Mouse (Mus musculus) lung, embryonic 16.5 days (tissue): ENCODE measurements around the gene Eif4h. TPM values are rescaled to one million over a fixed set of nuclear protein-coding genes. Genes with fewer than 3 reads are reported as not detected.

Source experiments
- ATAC-seq: fragments of 200-750 bp; cut with Nextera tagmentation; 2 replicates; pipeline ENCODE4 v1.8.0; 2017; ENCODE audit warnings: low read depth, mild to moderate bottlenecking, moderate library complexity
- H3K27ac ChIP-seq: fragments of 300-500 bp; sonication (generic); 2 replicates; pipeline ENCODE4 v1.5.1; 2014; ENCODE audit warnings: mild to moderate bottlenecking, control low read depth, low read length
- H3K27me3 ChIP-seq: fragments of 300-500 bp; sonication (generic); 2 replicates; pipeline ENCODE4 v1.6.1; 2014; ENCODE audit warnings: low read depth, low read length, mixed read lengths; ENCODE audit not compliant: control insufficient read depth, insufficient read depth
- H3K36me3 ChIP-seq: fragments of 300-500 bp; sonication (generic); 2 replicates; pipeline ENCODE4 v1.6.1; 2014; ENCODE audit warnings: low read length; ENCODE audit not compliant: control insufficient read depth, insufficient read depth
- H3K4me1 ChIP-seq: fragments of 300-500 bp; sonication (generic); replicated peaks from 2 replicates; pipeline ENCODE4 v1.6.1; 2014; ENCODE audit warnings: low read length, mixed read lengths; ENCODE audit not compliant: control insufficient read depth, insufficient read depth
- H3K4me2 ChIP-seq: fragments of 300-500 bp; sonication (generic); 2 replicates; pipeline ENCODE4 v1.6.1; 2014; ENCODE audit warnings: low read depth, low read length, control low read depth
- H3K4me3 ChIP-seq: fragments of 300-500 bp; sonication (generic); 2 replicates; pipeline ENCODE4 v1.5.1; 2014; ENCODE audit warnings: mild to moderate bottlenecking, low read length, control low read depth
- H3K9ac ChIP-seq: fragments of 300-500 bp; sonication (generic); 2 replicates; pipeline ENCODE4 v1.6.1; 2014; ENCODE audit warnings: low read length, control low read depth
- H3K9me3 ChIP-seq: fragments of 300-500 bp; sonication (generic); 2 replicates; pipeline ENCODE4 v1.6.1; 2016; ENCODE audit warnings: low read length; ENCODE audit not compliant: control insufficient read depth
- WGBS: fragments of 180-500 bp; shearing (Covaris S2); extraction: QIAGEN DNeasy Blood & Tissue Kit; methylation state at CpG from one replicate; pipeline ENCODE4 v1.1.7; 2014; 5-methylcytosine and 5-hydroxymethylcytosine counted together
- polyA plus RNA-seq: library from polyadenylated mRNA; unstranded; fragments of >200 nt; fragmentation: Nextera tagmentation; extraction: Ambion mirVana; gene quantifications from 2 replicates; pipeline ENCODE4 v1.2.1, GENCODE M21; 2015

Gene Eif4h
- polyA plus RNA-seq, 1 experiment from 2014 or later: 493 TPM

GRCm38 (mm10) chr5:134582221-134582907 is 56.9 kb downstream of the Eif4h start:
- Histone ChIP-seq H3K4me3 (peak overlapping the region; percentile 99), H3K9me3 (no peaks in the 10 kb centered on the region), H3K27ac (peak overlapping the region; percentile 43; the same call in 1 of the 2 replicates), H3K4me1 (peaks cover 9% of the 10 kb centered on the region), H3K36me3 (no peaks in the 10 kb centered on the region), H3K9ac (peak overlapping the region; percentile 95), H3K27me3 (no peaks in the 10 kb centered on the region), H3K4me2 (peak overlapping the region; percentile 94)
- ATAC-seq: peak; percentile 98
- WGBS: 7% methylated on average over 30 of the region's 30 CpGs

GRCm38 (mm10) chr5:134581146-134581545 is 58.1 kb downstream of the Eif4h start, which contains the start of gene Rfc2:
Gene Rfc2 (plus strand): TSS chr5:134581366.
- Histone ChIP-seq H3K4me1 (peaks cover 9% of the 10 kb centered on the region), H3K4me3 (no peak within 1 kb of the TSS), H3K27me3 (no peaks in the 10 kb centered on the region), H3K9me3 (no peaks in the 10 kb centered on the region), H3K4me2 (no peak within 1 kb of the TSS), H3K36me3 (no peaks in the 10 kb centered on the region), H3K27ac (no peak within 1 kb of the TSS), H3K9ac (no peak within 1 kb of the TSS)
- WGBS: 75% methylated on average over 5 of the region's 5 CpGs
- no peak for ATAC-seq

DNA sequence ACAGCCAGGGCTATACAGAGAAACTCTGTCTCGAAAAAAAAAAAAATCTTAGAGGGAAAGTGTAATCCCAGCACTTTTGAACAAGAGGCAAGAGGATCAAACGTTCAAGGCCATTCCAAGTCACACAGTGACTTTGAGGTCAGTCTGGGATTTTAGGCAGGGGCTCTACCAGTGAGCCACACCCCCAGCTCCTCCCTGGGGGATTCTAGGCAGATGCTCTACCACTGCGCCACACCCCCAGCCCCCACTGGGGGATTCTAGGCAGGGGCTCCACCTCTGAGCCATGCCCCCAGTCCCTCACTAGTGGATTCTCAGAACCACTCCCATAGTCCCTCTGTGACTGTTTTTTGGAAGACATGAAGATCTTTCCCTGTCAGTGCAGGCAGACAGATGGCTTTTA is 60.2 kb downstream of the Eif4h start:
- no peaks in the 10 kb centered on the region for H3K27me3 ChIP-seq
- 58% methylated on average over 3 of the region's 3 CpGs for WGBS
- peaks cover 9% of the 10 kb centered on the region for H3K4me1 ChIP-seq
- no peak overlapping the region for H3K4me2 ChIP-seq
- no peaks in the 10 kb centered on the region for H3K36me3 ChIP-seq
- H3K4me3 ChIP-seq: no peak overlapping the region
- H3K9ac ChIP-seq: no peak overlapping the region
- H3K27ac ChIP-seq: no peak overlapping the region
- ATAC-seq: no peak
- H3K9me3 ChIP-seq: no peaks in the 10 kb centered on the region

GRCm38 (mm10) chr5:134577534-134577933 is 61.8 kb downstream of the Eif4h start:
- WGBS: 79% methylated on average over 7 of the region's 7 CpGs
- H3K4me1 ChIP-seq: peaks cover 3% of the 10 kb centered on the region

GRCm38 (mm10) chr5:134576517-134577220 is 62.6 kb downstream of the Eif4h start:
- 73% methylated on average over 14 of the region's 14 CpGs for WGBS
- no peak overlapping the region for H3K4me3 ChIP-seq
- H3K4me1 ChIP-seq: peaks cover 6% of the 10 kb centered on the region
- no peaks in the 10 kb centered on the region for H3K36me3 ChIP-seq
- H3K9me3 ChIP-seq: no peaks in the 10 kb centered on the region
- H3K27me3 ChIP-seq: no peaks in the 10 kb centered on the region
- H3K9ac ChIP-seq: no peak overlapping the region
- no peak for ATAC-seq
- no peak overlapping the region for H3K4me2 ChIP-seq
- no peak overlapping the region for H3K27ac ChIP-seq

More at GRCm38 (mm10) chr5:134577534-134577933, 61.8 kb downstream of the Eif4h start:
- no peaks in the 10 kb centered on the region for H3K27me3 ChIP-seq
- ATAC-seq: no peak
- H3K4me2 ChIP-seq: no peak overlapping the region
- H3K27ac ChIP-seq: no peak overlapping the region; the same call in 1 of the 2 replicates
- no peaks in the 10 kb centered on the region for H3K36me3 ChIP-seq
- no peaks in the 10 kb centered on the region for H3K9me3 ChIP-seq
- H3K9ac ChIP-seq: no peak overlapping the region
- H3K4me3 ChIP-seq: no peak overlapping the region

DNA sequence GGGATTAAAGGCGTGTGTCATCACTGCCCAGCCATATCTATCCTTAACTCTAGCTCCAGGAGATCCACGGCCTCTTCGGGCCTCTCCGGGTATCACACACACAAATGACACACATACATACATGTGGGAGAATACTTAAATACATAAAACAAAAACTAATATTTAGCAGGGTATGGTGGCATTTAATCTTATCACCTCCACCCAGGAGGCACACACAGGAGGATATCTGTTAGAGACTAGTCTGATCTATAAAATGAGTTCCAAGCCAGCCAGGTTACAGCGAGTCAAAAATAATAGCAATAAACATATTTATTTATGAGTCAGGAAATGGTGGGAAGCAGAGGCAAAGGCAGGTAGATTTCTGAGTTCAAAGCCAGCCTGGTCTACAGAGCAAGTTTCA is 63.5 kb downstream of the Eif4h start:
- Histone ChIP-seq H3K9ac (no peak overlapping the region), H3K4me1 (peaks cover 6% of the 10 kb centered on the region), H3K4me2 (no peak overlapping the region), H3K27ac (no peak overlapping the region), H3K9me3 (no peaks in the 10 kb centered on the region), H3K36me3 (no peaks in the 10 kb centered on the region), H3K27me3 (no peaks in the 10 kb centered on the region), H3K4me3 (no peak overlapping the region)
- 98% methylated on average over 5 of the region's 5 CpGs for WGBS
- no peak for ATAC-seq

DNA sequence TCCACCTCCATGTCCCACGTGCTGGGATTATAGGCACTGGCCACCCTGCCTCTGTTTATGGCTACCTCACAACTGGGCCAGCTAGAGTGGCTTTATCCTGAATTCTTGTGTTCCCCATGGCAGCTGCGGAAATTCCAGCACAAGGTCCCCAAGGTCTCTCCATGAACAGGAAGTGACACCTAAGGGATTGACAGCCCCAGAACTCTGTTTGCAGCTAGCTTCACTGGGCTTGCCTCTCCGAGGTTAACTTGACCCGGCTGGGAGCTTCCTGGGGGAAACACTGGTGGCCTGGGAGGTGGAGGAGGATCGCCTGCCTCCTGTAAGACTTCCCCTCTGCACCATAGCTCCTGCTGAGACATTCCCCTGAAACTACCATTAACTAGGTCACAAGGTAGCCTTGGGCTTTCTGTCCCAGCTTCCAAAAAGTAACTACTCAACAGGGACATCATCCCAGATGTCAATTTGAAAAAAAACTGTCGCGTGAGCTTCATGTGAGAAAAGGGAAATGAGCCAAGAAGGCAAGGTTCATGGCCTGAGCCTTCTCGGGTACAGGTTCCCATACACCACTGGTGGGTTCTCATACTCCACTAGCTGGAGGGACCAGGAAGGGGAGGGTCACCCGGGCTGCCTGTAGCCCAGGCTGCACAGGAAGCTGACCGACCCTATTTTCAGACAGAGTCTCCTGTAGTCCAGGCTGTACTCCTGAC is 66.6 kb downstream of the Eif4h start:
- Histone ChIP-seq H3K27me3 (no peaks in the 10 kb centered on the region), H3K27ac (peak overlapping the region; percentile 97), H3K36me3 (no peaks in the 10 kb centered on the region), H3K9me3 (no peaks in the 10 kb centered on the region), H3K4me1 (peaks cover 12% of the 10 kb centered on the region), H3K4me3 (peak overlapping the region; percentile 62), H3K4me2 (peak overlapping the region; percentile 92), H3K9ac (peak overlapping the region; percentile 70)
- ATAC-seq: peak; percentile 19
- 24% methylated on average over 10 of the region's 10 CpGs for WGBS

DNA sequence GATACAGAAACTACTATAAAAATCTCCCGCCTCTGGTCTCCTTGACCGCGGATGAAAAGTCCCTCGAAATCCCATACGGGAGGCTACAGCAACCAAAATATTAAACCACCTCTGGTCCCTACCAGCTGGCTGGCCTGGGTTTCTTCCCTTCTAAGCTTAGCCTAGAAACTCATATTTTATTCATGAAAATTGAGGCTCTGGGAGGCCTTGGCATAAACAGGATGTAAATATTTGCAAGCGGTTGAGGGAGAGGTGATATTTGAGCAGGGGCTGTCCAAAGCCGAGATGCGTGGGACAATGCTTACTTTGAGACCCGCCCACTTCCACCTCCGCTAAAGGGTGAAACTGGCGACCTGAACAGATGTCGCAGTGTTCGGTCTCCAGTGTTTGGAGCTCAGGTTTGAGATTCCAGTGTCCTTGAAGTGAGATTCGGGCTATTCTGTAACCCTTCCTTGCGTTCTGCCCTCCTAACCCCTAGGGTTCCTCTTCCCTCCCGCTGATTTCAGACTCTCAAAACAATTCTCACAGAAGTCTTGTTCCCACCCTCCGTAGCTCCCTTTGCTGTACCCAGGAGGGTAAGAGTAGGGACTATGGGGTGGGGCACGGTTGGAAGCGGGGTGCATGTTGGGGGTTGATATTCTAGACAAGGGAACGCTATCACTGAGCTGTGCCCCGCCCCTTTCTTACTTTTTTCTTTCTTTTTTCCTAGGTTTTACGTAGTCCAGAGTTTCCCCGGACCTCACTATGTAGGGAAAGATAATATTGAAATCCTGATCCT is 67.4 kb downstream of the Eif4h start:
- H3K4me1 ChIP-seq: peaks cover 12% of the 10 kb centered on the region
- H3K27ac ChIP-seq: peak overlapping the region; percentile 97
- under 1% methylated on average over 23 of the region's 23 CpGs for WGBS
- H3K27me3 ChIP-seq: no peaks in the 10 kb centered on the region
- no peaks in the 10 kb centered on the region for H3K9me3 ChIP-seq
- peak; percentile 80 for ATAC-seq
- peak overlapping the region; percentile 70 for H3K9ac ChIP-seq
- H3K4me3 ChIP-seq: peak overlapping the region; percentile 62
- peak overlapping the region; percentile 92 for H3K4me2 ChIP-seq
- H3K36me3 ChIP-seq: no peaks in the 10 kb centered on the region
